Mouse (Mus musculus): Measurements from ENCODE around the gene BC017158.

The BC017158 gene

DNA sequence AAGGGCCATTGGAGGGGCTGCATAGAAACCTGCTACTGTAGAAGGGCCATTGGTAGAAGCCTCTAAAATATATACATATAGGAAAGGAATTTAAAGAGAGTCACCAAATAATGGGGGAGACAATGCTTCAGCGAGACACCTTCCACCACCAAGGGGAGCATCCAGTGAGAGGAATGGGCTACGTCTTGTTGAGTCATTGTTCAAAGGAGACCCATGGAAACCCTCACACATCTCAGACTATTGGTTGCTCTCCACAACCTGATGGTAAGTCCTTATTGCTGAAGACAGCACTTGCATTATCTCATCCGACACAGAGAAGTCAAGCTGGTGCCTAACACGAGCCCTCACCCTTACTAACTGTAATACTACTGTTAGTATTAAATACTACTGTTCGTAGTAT lies 42.2 kb downstream of the BC017158 start:
- DNase-seq, result no peak

DNA sequence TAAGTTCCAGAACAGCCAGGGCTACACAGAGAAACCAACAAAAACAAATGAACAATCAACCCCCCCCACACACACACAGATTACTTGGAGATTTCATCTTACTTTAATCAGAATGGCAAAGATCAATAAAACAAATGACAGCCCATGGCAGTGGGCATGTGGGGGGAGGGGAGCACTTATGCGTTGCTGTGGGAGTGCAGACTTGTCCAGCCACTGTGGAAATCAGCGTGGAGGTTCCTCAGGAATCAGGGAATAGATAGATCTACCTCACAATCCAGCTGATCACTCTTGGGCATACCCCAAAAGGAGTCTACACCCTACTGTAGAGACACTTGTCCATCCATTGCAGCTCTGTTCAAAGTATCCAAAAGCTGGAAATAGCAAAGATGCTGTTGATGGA lies 43.0 kb downstream of the BC017158 start:
- DNase-seq, result no peak

DNA sequence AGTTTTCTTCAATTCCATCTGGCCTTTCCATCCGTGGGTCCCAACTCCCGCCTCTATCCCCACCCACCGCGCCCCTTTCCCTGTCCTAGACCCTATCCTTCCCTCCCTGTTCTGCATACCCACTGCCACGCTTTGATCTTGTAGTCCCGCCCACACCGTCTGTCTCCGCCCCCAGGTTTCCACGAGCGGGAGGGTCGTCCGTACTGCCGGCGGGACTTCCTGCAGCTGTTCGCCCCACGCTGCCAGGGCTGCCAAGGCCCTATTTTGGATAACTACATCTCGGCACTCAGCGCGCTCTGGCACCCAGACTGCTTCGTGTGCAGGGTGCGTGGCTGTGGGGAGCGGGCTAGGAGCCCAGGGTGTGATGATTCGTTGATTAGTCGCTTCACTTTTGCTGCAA lies 45.4 kb downstream of the BC017158 start:
- peak; percentile 75 for DNase-seq

DNA sequence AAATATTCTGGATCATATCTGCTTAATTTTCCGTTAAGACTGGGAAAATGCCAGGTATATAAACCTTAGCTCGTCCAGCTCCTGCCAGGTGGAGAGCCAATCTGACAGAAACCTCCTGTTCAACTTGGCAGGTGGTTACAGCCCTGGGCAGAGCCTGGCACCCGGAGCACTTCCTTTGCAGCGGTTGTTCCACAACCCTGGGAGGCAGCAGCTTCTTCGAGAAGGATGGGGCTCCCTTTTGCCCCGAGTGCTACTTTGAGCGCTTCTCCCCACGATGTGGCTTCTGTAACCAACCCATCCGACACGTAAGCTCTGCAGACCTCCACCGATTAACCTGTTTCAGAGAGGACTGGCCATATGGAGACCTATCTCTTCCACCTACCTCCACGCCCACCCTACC lies 46.0 kb downstream of the BC017158 start:
- DNase-seq, result no peak

DNA sequence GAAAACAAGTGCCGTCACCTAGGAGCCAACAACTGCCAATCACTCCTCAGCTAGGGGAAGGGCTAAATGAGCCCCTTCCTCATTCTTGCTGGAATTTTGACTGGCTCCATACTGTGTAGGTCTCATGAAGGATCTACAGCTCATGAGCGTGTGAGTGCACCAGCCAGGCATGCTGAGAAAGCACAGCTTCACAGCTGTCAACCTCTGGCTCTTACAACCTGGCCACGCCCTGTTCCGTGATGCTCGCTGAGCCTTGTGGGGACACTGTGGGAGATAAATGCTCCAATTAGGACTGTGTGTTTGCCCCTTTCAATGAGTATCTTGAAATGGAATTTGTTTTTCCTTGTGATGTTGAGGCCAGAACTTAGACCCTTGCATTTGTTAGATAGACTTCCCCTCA lies 48.0 kb downstream of the BC017158 start:
- no peak for DNase-seq

DNA sequence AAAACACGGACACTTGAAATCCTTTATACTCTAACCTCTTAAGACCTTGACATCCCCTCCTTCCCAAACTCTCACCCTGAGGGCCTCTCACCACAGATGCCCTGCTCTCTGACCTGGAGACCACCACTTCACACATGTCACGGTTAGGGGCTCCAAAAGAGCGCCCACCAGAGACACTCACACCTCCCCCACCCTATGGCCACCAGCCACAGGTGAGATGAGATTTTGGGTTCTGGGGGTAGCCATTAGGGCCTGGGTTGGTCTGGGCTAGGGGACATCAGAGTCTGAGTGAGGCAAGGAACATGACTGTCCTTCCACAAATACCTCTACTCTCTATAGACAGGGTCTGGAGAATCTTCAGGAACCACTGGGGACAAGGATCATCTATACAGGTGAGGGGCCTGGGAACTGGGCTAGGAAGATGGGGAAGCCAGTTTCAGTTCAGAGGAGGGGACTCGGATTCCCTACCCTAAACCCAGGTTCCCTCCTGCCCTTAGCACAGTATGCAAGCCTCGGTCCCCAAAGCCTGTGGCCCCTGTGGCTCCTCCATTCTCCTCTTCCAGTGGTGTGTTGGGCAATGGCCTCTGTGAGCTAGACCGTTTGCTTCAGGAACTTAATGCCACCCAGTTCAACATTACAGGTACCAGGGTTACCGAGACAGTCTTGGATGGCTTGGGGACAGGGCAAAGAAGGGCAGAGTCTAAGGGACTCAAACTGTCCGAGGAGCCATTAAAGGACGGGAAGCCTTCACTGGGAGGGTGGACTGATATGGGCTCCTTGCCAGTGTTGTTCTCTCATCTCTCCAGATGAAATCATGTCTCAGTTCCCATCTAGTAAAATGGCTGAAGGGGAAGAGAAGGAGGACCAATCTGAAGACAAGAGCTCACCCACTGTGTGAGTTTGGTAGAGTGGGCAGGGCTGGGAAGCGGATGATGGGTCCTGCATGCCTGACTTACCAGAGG lies 49.6 kb downstream of the BC017158 start:
- no peak for DNase-seq

DNA sequence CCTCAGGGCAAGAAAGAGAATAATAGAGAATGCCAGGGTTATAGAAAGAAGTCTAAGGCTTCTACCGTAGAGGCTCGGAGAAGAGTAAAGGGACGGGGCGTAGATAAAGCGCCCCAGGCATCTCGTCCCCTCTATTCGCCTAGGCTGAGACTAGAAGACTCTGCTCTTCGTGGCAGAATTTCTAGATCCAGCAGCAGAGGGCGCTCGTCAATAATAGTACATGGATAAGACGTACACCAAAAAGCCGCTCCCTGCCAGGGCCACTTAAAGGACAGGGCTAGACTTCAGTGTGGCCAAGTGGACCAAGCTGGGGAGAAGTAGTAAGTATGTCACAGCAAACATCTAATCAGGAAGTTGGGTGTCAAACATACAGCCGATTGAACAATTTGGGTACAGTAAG lies 50.5 kb downstream of the BC017158 start:
- peak; percentile 91 for DNase-seq

DNA sequence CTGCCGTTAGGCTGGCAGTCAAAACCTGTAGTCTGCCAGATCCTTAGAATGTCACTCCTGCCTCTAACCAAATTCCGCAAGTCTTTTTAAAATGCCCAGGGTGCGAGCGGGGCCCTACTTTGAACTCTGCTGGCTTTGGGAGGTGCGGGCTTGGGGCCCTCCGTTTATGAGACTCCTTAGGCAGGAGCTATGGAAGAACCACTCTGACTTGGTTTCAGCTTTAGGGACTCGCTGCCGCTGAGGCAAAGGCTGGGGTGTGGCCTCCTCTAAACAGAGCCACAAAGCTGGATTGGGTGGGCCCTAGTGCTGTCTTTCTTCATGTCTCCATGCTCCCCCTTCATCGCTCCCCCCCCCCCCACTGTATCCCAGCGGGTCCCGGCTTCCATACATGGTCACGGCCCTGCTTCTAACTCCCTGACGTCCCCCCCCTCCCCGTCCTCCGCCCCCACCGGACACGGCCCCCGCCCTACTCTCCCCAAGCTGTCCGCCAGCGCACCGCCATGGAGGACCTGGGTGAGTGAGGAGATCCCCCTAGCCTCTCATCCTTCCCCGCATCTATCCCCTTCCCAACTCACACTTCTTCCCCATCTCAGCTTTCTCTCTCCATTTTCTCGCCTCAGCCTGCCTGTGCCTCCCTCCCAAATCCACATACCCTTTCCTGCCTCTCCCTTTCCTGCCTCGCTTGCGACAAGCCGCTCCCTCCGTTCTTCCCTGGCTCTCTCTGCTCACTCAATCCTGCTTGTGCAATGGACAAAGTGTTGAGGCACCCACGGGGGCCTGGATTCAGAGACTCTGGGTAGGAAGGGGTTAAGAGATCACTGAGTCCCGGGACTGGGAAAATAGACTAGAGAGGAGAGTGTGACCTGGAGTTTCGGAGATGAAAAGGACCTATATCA lies 51.2 kb downstream of the BC017158 start, which contains the start of gene Tgfb1i1:
TSS of gene Tgfb1i1 (plus strand) at position 317 of the 896 bp plus-strand sequence.
- peak; percentile 57 for DNase-seq

DNA sequence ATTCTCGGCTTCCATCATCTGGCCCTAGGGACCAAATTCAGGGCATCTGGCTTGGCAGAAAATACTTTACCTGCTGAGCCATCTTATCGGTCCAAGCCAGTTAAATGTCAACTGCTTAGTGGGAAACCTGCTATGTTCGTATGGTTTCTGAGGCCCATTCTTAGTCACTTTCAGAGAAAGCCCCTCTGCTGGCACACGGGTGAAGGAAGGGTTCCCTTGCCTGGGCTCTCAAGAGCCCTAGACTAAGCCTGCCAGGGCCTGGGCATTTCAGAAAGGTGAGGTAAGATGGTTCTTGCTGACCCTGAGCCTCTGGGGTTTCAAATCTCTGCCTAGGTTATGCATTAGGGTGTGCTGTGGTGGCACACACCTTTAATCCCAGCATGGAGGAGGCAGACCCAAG lies 52.4 kb downstream of the BC017158 start:
- DNase-seq, result no peak

DNA sequence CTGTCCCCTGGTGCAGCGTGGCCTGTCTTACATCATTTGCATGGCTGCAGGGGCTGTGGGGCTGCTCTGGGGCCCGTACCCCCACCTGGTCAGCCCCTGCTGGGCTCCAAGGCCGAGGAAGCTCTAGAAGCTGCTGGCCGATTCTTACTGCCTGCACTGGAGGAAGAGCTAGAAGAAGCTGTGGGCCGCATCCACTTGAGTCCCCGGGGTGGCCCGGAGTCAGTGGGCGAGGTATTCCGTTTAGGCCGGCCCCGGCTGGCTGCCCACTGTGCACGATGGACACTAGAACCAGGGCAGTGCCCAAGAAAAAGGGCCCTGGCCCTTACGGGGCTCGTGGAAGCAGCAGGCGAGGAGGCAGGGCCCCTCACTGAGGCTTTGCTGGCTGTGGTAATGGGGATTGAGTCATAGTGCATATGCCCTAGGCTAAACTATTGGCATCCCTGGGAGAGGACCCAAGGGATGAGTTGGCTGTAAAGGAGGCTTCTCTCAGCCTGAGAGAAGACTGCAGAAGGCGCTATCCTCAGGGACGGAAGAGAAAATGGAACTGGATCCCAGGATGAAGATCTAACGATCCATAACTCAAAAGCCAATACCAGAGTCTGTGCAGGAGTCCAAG lies 53.5 kb downstream of the BC017158 start:
- DNase-seq, result no peak

DNA sequence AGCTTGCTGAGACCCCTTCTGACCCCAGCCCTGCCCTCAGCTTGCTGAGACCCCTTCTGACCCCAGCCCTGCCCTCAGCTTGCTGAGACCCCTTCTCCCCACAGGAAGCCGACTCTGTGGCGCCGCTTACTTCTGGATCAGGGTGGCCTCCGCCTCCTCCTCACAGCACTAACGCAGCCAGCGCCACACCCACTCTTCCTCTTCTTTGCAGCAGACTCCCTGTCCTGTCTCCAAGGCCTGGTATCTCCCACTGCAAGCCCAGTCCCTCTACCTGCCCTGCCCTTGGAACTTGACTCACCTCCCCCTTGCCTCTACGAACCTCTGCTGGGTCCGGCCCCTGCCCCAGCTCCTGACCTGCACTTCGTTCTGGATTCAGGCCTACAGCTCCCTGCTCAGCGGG lies 54.0 kb downstream of the BC017158 start:
- no peak for DNase-seq

DNA sequence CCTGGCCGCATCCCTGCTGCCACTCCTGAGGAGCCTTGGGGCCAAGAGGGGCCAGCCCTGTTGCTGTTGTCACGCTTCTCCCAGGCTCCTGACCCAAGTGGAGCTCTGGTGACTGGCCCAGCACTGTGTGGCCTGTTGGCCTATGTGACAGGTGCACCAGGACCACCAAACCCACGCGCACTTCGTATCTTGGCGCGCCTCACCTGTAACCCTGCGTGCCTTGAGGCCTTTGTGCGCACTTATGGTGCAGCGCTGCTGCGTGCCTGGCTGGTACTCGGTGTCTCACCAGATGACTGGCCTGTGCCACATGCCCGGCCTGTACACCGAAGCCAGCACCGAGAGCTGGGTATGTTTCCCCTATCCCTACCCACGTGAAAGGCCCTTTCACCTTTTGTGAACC lies 55.6 kb downstream of the BC017158 start:
- DNase-seq, result no peak

DNA sequence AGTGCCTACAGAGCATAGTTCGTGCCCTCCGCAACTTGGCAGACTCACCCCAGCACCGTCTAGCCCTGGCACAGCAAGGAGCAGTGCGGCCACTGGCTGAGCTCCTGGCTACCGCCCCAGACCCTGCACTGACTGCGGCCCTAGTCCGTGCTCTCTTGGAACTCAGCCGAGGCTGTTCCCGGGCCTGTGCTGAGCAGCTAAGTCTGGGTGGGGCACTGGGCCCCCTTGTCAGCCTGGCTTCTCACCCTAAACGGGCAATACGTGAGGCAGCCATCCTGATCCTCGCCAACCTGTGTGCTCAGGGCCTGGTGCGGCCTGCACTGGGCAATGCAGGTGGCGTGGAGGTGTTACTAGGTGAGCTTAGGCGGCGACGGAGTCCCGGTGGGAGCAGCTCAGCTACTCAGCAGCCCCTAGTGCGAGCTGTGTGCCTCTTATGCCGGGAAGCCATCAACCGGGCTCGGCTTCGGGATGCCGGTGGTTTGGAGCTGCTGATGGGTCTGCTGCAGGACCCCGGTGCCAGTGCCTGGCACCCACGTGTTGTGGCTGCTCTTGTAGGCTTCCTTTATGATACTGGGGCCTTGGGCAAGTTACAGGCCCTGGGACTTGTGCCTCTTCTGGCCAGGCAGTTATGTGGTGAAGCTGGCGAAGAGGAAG lies 57.7 kb downstream of the BC017158 start:
- DNase-seq, result no peak

DNA sequence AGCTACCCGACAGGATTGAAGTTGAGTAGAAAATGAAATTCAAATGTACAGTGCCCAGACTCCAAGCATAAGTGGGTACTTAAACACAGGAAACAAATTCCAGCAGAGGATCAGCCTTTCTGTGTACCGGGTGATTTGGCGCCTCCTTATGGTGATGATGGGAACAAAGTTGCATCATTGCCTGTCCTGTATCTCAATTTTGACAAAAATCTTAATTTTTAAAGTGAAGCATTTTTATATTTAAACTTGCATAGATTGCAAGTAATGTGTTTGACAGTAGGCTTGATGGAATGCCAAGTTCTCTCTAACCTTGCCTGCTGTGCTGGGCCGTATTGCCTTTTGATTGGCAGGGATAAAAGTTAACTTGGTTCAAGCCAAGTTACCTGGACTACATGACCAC lies 59.0 kb downstream of the BC017158 start:
- DNase-seq, result no peak

DNA sequence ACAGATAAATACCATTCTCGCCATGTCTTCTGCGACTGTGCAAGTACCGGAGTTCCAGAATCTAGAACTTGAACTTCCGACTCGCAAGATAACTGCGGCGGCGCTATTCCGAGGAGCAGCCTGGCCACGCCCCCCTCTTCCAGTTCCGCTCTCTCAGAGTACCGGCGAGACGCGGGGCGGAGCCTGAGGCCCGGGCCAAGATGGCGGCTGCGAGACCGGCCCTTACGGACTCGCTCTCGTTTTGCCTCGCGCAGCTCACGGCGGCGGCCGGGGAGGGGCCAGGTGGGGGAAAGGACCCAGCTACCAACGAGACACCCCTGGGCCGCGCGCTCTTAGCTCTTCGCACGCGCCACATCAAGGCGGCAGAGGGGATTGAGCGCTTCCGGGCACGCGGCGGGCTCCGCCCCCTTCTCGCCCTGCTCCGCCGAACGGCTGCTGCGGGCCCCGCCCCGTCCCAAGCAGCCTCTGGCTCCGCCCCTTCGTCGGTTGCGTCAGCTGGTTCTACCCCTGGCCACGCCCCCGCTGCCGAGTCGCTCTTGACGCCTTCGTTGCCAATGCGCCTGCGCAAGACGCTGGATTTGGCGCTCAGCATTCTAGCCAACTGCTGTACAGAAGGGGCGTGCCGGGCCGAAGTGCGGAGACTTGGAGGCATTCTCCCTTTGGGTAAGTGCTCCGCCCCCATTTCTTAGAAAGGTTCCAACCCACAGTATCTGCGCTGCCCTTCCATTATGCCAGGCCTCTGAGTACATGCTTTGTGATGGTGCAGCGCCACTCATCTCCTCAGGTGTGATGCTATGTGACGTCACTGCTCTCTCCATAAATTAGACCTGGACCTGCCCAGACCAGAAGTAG lies 59.8 kb downstream of the BC017158 start, which contains the start of gene 9130023H24Rik:
TSS of gene 9130023H24Rik (minus strand) at position 105 of the 852 bp plus-strand sequence.
- peak; percentile 100 for DNase-seq

DNA sequence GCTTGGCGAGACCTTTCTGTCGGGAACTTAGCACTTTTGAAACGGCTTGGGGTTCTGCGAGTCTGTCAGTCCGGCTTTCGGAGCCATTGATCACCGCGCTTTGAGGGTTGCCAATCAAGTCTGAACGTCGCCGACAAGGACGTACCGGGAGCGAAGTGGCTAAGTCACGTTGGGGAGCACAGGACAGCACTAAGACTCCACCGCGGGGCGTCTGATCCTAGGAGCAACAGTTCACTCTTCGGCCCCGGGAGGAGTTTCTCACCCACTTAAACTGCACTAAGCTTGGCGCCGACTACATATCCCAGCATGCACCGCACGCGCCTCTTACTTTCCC lies 60.4 kb downstream of the BC017158 start:
- DNase-seq, result no peak

DNA sequence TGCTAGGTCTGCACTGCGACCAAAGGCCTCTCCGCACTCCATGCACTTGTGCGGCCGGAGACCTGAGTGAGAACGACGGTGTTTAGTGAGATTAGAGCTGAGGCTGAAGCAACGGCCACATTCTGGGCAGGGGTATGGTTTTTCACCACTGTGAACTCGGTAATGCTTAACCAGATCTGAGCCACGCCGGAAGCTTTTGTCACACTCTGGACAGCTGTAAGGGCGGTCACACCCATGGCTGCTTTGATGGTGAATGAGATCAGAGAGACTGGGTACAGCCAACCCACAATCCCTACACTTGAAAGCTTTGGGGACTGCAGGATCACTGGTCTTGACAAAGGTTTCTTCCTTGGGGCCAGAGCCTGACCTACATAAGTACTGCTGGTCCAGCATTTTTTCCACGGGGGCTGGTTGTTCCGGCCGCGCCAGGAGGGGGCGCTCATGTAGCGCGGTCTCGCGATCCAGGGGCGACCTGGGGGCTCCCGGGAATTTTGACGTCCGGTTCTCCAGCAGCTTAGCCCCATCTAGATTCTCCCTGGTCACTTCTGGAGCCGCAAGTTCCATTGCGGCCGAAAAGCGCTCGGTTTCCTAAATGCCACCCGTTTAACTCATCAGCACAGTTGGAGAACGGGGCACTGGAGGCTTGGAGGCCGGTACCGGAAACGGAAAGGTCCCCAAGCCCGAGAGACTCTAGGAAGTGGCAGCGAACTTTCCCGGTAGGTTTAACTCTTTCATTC lies 60.9 kb downstream of the BC017158 start, which contains the start of gene Armc5:
TSS of gene Armc5 (plus strand) at position 487 of the 737 bp plus-strand sequence.
- peak; percentile 79 for DNase-seq

DNA sequence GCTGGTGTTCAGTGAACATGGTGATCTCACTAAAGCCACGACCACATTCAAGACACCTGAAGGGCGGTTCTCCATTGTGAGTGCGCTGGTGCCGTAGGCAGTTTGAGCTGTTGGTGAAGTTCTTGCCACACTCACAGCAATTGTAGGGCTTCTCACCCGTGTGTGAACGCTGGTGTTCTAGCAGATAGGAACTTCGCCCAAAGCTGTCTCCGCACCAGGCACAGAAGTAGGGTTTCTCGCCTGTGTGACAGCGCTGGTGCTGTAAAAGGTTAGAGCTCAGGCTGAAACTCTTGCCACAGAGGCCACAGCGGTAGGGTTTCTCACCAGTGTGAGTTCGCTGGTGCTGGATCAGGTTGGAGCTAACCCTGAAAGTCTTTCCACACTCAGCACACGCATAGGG lies 61.5 kb downstream of the BC017158 start:
- DNase-seq, result no peak

DNA sequence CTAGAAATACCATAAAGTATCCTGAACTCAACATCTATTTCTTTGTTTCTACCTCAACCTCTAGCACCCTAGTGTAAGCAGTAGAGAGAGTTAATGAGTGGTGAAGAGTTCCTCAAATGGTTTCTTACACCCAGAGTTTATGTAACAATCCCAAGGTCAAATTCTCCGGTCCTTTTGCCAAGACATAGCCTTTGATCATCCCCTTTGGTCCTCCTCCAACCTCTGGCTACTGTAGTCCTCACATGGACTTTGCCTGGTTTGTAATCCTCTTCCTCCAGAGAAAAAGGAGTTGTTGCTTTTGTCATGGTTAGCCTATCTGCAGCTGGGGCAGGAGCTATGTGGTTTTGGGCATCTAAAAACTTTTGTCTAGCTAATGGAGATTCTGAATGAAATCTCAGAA lies 62.5 kb downstream of the BC017158 start:
- DNase-seq, result no peak

DNA sequence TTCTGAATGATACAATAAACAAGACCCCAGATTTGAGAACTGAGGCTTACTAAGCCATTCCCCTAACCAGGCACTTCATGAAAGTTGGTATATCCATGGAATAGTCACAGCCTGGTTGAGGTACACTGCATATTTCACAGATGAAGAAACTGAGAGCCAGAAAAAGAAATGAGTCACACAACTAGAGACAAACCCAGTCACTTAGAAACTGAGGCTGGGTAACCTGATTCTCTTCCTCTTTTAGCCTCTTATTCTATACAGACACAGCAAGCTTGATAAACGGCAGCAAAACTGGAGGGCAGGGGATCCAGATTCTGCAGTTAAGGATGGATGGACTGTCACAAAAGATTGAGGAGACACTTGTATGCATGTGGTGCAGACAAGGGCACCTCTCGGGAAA lies 63.2 kb downstream of the BC017158 start:
- no peak for DNase-seq

DNA sequence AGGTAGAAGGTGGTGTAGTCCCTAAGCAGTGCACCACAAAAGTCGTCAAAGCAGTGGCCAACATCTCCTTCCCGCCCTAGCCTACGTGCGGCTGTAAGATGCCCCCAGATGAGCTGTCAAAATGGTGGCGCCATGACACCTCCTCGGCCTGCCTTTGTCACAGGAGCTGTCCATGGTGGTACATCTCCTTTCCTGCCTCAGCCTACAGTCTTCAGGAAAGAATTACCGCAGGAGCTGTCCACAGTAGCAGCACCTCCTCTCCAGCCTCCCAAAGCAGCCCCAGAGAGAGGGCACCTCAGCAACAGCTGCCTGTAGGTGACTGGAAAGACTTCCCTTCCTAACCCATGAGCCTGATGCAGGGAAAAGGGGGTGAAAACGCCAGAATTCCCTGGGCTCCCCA lies 66.2 kb downstream of the BC017158 start:
- DNase-seq, result no peak

Measured in right cerebral cortex, postnatal 14 days (tissue).